Mouse (Mus musculus) liver, adult 2 months (tissue): ENCODE measurements at regions not wholly inside any gene's neighbourhood (a gene's known extent, or its start where the extent isn't known, plus 50 kb on each side); places are given as distances from the start of the nearest gene placed in this dataset.

ENCODE experiments used
- CTCF ChIP-seq: fragments of 200-500 bp; IDR thresholded peaks from 2 replicates; pipeline ENCODE4 v1.5.1; 2011; ENCODE audit warnings: low read depth, low read length, control low read depth
- POLR2A ChIP-seq: fragments of 200-500 bp; IDR thresholded peaks from 2 replicates; pipeline ENCODE4 v1.6.1; 2011; ENCODE audit warnings: low read length, control low read depth; ENCODE audit not compliant: insufficient read depth; ENCODE audit errors: extremely low read depth

GRCm38 (mm10) chr11:41652566-41652965 is 348.1 kb downstream of the Gabrg2 start:
- TF ChIP-seq CTCF, result no peak
- no peak for TF ChIP-seq POLR2A
